9 mouse cellular contexts compared by ENCODE assay signal in the genomic region with DNA sequence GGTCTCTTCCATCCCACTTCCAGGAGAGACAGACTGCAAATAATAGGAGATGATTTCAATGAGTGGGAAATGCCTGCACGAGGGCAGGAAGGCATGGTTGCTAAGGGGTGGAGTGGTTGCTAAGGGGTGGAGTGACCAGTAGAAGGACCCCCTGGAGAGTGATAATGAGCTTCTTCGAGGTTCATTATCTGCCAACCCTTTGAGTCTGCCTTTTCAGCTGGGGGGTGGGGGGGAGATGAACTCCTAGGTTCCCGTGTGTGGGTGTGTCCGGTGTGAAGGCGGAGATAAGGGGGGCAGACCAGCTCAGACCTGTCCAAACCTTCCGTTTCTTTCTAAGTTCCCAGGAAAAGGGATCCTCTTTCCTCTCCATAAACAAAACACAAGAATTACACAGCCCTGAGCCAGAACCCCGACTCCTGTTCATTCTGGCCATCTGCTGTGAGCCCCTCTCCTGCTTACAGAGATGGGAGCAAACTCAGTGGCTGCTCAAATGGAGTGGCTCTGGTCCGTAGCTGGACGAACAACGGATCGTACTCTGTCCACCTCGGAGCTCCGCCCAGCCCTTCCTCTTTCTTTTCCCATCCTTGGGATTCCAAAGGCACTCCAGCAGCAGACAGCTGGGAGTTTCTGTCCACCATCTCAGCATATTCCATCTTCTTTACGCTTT. TPM values are rescaled to one million over a fixed set of nuclear protein-coding genes. Genes with fewer than 3 reads are reported as not detected.
DNase-seq lines count a peak whose midpoint lies in the region; ATAC-seq lines count a peak whose summit lies in the region.
"Had no signal": no experiment of that assay in that cellular context is flagged by ENCODE, and none has a peak within 500 bp of the region (broad histone marks: within the 10 kb centered on the region; RNA-seq: fewer than 3 reads in every experiment).

No protein-coding gene starts in this region.

- H3K9me3 ChIP-seq in kidney, embryonic 16.5 days (ENCODE audit: low read length) = peaks cover 3% of the 10 kb centered on the region; the same call in 1 of the 2 replicates
- no peaks in the 10 kb centered on the region for H3K9me3 ChIP-seq in hindbrain, embryonic 12.5 days (replicated peaks)

- H3K9ac ChIP-seq in kidney, embryonic 16.5 days (replicated peaks; ENCODE audit: low read length) = no peak overlapping the region
- peak overlapping the region; percentile 15; the same call in 1 of the 2 replicates for H3K9ac ChIP-seq in hindbrain, embryonic 12.5 days
- H3K9ac ChIP-seq: liver, embryonic 13.5 days had no signal

- peak overlapping the region; percentile 25 for H3K4me3 ChIP-seq in kidney, embryonic 16.5 days (ENCODE audit: low read length)
- H3K4me3 ChIP-seq in hindbrain, embryonic 12.5 days = peak overlapping the region; percentile 11
- H3K4me3 ChIP-seq: liver, embryonic 13.5 days had no signal

- no peaks in the 10 kb centered on the region for H3K36me3 ChIP-seq in kidney, embryonic 16.5 days (ENCODE audit: insufficient read depth, low read length)
- no peaks in the 10 kb centered on the region for H3K36me3 ChIP-seq in hindbrain, embryonic 12.5 days
- H3K36me3 ChIP-seq: liver, embryonic 13.5 days had no signal

- peaks cover 5% of the 10 kb centered on the region; the same call in 1 of the 2 replicates for H3K4me1 ChIP-seq in kidney, embryonic 16.5 days (ENCODE audit: insufficient read depth, low read length)
- H3K4me1 ChIP-seq in hindbrain, embryonic 12.5 days = peaks cover 17% of the 10 kb centered on the region
- H3K4me1 ChIP-seq: liver, embryonic 13.5 days had no signal

- no peaks in the 10 kb centered on the region for H3K27me3 ChIP-seq in kidney, embryonic 16.5 days (ENCODE audit: insufficient read depth, low read length)
- H3K27me3 ChIP-seq in hindbrain, embryonic 12.5 days = peaks cover 20% of the 10 kb centered on the region
- H3K27me3 ChIP-seq: liver, embryonic 13.5 days had no signal

- H3K27ac ChIP-seq in kidney, embryonic 16.5 days (ENCODE audit: low read length) = no peak overlapping the region
- H3K27ac ChIP-seq in hindbrain, embryonic 12.5 days = no peak overlapping the region
- H3K27ac ChIP-seq: liver, embryonic 13.5 days had no signal

- WGBS in kidney, embryonic 16.5 days = under 1% methylated on average over 14 of the region's 14 CpGs
- WGBS in hindbrain, embryonic 12.5 days = 3% methylated on average over 14 of the region's 14 CpGs

- H3K4me2 ChIP-seq in kidney, embryonic 16.5 days (replicated peaks; ENCODE audit: low read depth, low read length) = peak overlapping the region; percentile 52
- H3K4me2 ChIP-seq in hindbrain, embryonic 12.5 days (replicated peaks) = peak overlapping the region; percentile 52
- H3K4me2 ChIP-seq: liver, embryonic 13.5 days had no signal

- DNase-seq in kidney, postnatal 36 days = no peak
- peak; percentile 73 for DNase-seq in embryo, embryonic 11 days
- peak; percentile 47 for DNase-seq in neural tube, embryonic 10.5 days (ENCODE audit: extremely low spot score, low spot score)
- no peak for DNase-seq in adrenal gland, postnatal 36 days
- DNase-seq in thymus, postnatal 14 days = no peak
- no peak for DNase-seq in adrenal gland, postnatal 10 days
- DNase-seq: liver, embryonic 13.5 days had no signal

- peak; percentile 39; the same call in 1 of the 2 replicates for ATAC-seq in kidney, embryonic 16.5 days (ENCODE audit: low FRiP score, low TSS enrichment)
- ATAC-seq in hindbrain, embryonic 12.5 days (ENCODE audit: low FRiP score) = peak; percentile 78

RNA-seq across cellular contexts. Expression of a gene that starts 13.5 kb away (rescaled TPM):
- 1.3 and 1.5 TPM in 2 replicates for polyA plus RNA-seq in kidney, embryonic 16.5 days (2015; fragmentation: Nextera tagmentation; extraction: Ambion mirVana)
- 30.6 and 33.9 TPM in 2 replicates for polyA plus RNA-seq in hindbrain, embryonic 12.5 days (2016; fragmentation: Nextera tagmentation; extraction: Ambion mirVana)
- under 1 TPM; 0.72 to 0.73 TPM for total RNA-seq in adrenal gland, postnatal 36 days (2021)
- 1 to 10 TPM; 1.5 to 2.3 TPM for total RNA-seq in adrenal gland, postnatal 10 days (2021)

Comparison
In these comparisons a context has a peak if more than half of its experiments do, and no peak if none do; other contexts are left out.
1. DNase-seq: peak in embryo, embryonic 11 days (single experiment) and neural tube, embryonic 10.5 days (single experiment); none in kidney, postnatal 36 days (0 of 2), adrenal gland, postnatal 36 days (0 of 2), thymus, postnatal 14 days (single experiment) and adrenal gland, postnatal 10 days (single experiment).